Mouse (Mus musculus): ENCODE data around the gene Slc5a11.

GRCm38 (mm10) chr7:123238621-123239020 is 24.0 kb downstream of the Slc5a11 start:
- TF ChIP-seq CTCF (IDR thresholded peaks at IDR 0.05; ENCODE audit: insufficient read depth, low read length) (no peak), POLR2A (IDR thresholded peaks at IDR 0.05; ENCODE audit: borderline replicate concordance, extremely low read depth, low read depth, low read length) (no peak)

All from lung, adult 2 months (tissue).